Mouse (Mus musculus) midbrain, embryonic 10.5 days (tissue): Measurements from ENCODE around the gene Tenm2. TPM values are rescaled to one million over a fixed set of nuclear protein-coding genes. Genes with fewer than 3 reads are reported as not detected.

Source experiments
- DNase-seq: peaks from one replicate; pipeline ENCODE4 v3.0.0-alpha.2; 2017; ENCODE audit warnings: low spot score
- H3K27ac ChIP-seq: fragments of 300-500 bp; sonication (generic); replicated peaks from 2 replicates; pipeline ENCODE4 v1.5.1; 2016; ENCODE audit warnings: mild to moderate bottlenecking
- H3K27me3 ChIP-seq: fragments of 300-500 bp; sonication (generic); 2 replicates; pipeline ENCODE4 v1.6.1; 2016; ENCODE audit warnings: low read depth, mild to moderate bottlenecking; ENCODE audit not compliant: poor library complexity, severe bottlenecking
- H3K36me3 ChIP-seq: fragments of 300-500 bp; sonication (generic); 2 replicates; pipeline ENCODE4 v1.6.1; 2016; ENCODE audit warnings: mild to moderate bottlenecking, moderate library complexity
- H3K4me1 ChIP-seq: fragments of 300-500 bp; sonication (generic); 2 replicates; pipeline ENCODE4 v1.6.1; 2016
- H3K4me3 ChIP-seq: fragments of 300-500 bp; sonication (generic); 2 replicates; pipeline ENCODE4 v1.5.1; 2016; ENCODE audit warnings: mild to moderate bottlenecking, moderate library complexity
- H3K9me3 ChIP-seq: fragments of 300-500 bp; sonication (generic); replicated peaks from 2 replicates; pipeline ENCODE4 v1.6.1; 2016; ENCODE audit warnings: mild to moderate bottlenecking
- WGBS: fragments of 180-500 bp; shearing (Covaris S2); methylation state at CpG from one replicate; pipeline ENCODE4 v1.1.7; 2016; 5-methylcytosine and 5-hydroxymethylcytosine counted together
- polyA plus RNA-seq: library from polyadenylated mRNA; unstranded; fragments of >200 nt; fragmentation: Nextera tagmentation; extraction: Ambion mirVana; gene quantifications from 2 replicates; pipeline ENCODE4 v1.2.1, GENCODE M21; 2016

Tenm2 gene
- polyA plus RNA-seq, 1 experiment from 2014 or later: 4.2 TPM

GRCm38 (mm10) chr11:36700131-36700530 lies 535.6 kb downstream of the Tenm2 start:
- H3K36me3 ChIP-seq: no peaks in the 10 kb centered on the region
- no peaks in the 10 kb centered on the region for H3K27me3 ChIP-seq
- no peak for DNase-seq
- H3K9me3 ChIP-seq: no peaks in the 10 kb centered on the region
- H3K27ac ChIP-seq: peak overlapping the region; percentile 53; the same call in 1 of the 2 replicates
- no peak overlapping the region for H3K4me3 ChIP-seq
- WGBS: 93% methylated on average over 6 of the region's 6 CpGs
- peaks cover 41% of the 10 kb centered on the region for H3K4me1 ChIP-seq

DNA sequence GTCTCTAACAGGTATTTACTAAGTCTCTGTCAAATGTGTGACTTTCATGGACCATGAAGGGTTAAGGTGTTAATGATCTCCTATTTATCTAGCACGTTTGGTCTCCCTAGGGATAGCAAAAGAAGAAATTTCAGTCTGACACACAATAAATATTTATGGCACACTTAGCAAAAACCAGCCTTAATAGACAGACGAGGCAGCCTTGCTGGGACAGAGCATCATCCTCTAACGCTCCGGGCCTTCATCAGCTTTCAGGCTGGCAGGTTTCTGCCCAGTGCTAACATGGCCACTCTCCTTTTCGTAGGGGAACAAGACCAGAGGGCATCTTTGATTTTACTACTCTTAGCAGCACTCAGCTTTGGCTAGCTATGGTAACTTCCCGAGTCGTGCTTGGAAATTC lies 537.5 kb downstream of the Tenm2 start:
- no peaks in the 10 kb centered on the region for H3K36me3 ChIP-seq
- no peak for DNase-seq
- no peaks in the 10 kb centered on the region for H3K9me3 ChIP-seq
- H3K27me3 ChIP-seq: no peaks in the 10 kb centered on the region
- peaks cover 48% of the 10 kb centered on the region for H3K4me1 ChIP-seq
- H3K27ac ChIP-seq: peak overlapping the region; percentile 87
- WGBS: 75% methylated on average over 7 of the region's 7 CpGs
- H3K4me3 ChIP-seq: no peak overlapping the region

DNA sequence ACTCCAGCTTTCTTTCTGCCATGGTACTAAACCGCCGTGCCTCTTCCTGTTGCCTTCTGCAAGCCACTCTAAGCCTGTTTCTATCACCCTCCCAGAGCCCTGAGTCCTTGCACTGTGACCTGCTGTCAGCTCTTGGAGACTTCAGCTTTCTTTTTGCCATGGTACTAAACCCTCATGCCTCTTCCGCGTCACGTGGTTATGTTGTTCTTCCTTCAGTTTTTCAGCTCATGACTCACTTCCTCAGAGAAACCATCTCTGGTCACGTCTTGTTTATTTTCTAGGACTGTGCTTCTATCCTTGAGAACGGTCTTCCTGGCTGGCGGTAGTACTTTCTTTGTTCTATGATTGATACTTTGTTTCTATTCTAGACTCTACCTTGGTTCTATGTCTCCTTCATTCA lies 537.9 kb downstream of the Tenm2 start:
- 70% methylated on average over 8 of the region's 8 CpGs for WGBS
- Histone ChIP-seq H3K27me3 (no peaks in the 10 kb centered on the region), H3K4me1 (peaks cover 48% of the 10 kb centered on the region), H3K27ac (peak overlapping the region; percentile 87), H3K4me3 (no peak overlapping the region), H3K36me3 (no peaks in the 10 kb centered on the region), H3K9me3 (no peaks in the 10 kb centered on the region)
- no peak for DNase-seq

- H3K4me1 ChIP-seq: peaks cover 48% of the 10 kb centered on the region
- H3K4me3 ChIP-seq: peak overlapping the region; percentile 3; the same call in 1 of the 2 replicates
- H3K27ac ChIP-seq: peak overlapping the region; percentile 87
Observed at GRCm38 (mm10) chr11:36697021-36697639, 538.6 kb downstream of the Tenm2 start.

GRCm38 (mm10) chr11:36694810-36695209 lies 541.0 kb downstream of the Tenm2 start:
- peak overlapping the region; percentile 87 for H3K27ac ChIP-seq
- no peaks in the 10 kb centered on the region for H3K9me3 ChIP-seq
- DNase-seq: no peak
- peaks cover 48% of the 10 kb centered on the region for H3K4me1 ChIP-seq
- no peak overlapping the region for H3K4me3 ChIP-seq
- H3K27me3 ChIP-seq: no peaks in the 10 kb centered on the region
- WGBS: 77% methylated on average over 8 of the region's 8 CpGs
- H3K36me3 ChIP-seq: no peaks in the 10 kb centered on the region

More at GRCm38 (mm10) chr11:36697021-36697639, 538.6 kb downstream of the Tenm2 start:
- H3K9me3 ChIP-seq: no peaks in the 10 kb centered on the region
- no peaks in the 10 kb centered on the region for H3K27me3 ChIP-seq
- 16% methylated on average over 10 of the region's 10 CpGs for WGBS
- DNase-seq: peak; percentile 77
- H3K36me3 ChIP-seq: no peaks in the 10 kb centered on the region

- DNase-seq: no peak
- no peak overlapping the region for H3K27ac ChIP-seq
- H3K4me3 ChIP-seq: no peak overlapping the region
- 80% methylated on average over 3 of the region's 3 CpGs for WGBS
- no peaks in the 10 kb centered on the region for H3K9me3 ChIP-seq
- no peaks in the 10 kb centered on the region for H3K36me3 ChIP-seq
- no peaks in the 10 kb centered on the region for H3K27me3 ChIP-seq
- peaks cover 37% of the 10 kb centered on the region for H3K4me1 ChIP-seq
Observed at GRCm38 (mm10) chr11:36692637-36693036, 543.1 kb downstream of the Tenm2 start.

- H3K27ac ChIP-seq: no peak overlapping the region
- 87% methylated on average over 6 of the region's 6 CpGs for WGBS
- H3K9me3 ChIP-seq: no peaks in the 10 kb centered on the region
- no peak for DNase-seq
- no peaks in the 10 kb centered on the region for H3K27me3 ChIP-seq
- no peak overlapping the region for H3K4me3 ChIP-seq
- H3K36me3 ChIP-seq: no peaks in the 10 kb centered on the region
- peaks cover 30% of the 10 kb centered on the region for H3K4me1 ChIP-seq
Observed at GRCm38 (mm10) chr11:36690826-36691225, 544.9 kb downstream of the Tenm2 start.

- Histone ChIP-seq H3K4me1 (peaks cover 18% of the 10 kb centered on the region), H3K36me3 (no peaks in the 10 kb centered on the region), H3K27me3 (no peaks in the 10 kb centered on the region), H3K27ac (no peak overlapping the region), H3K9me3 (no peaks in the 10 kb centered on the region), H3K4me3 (no peak overlapping the region)
- DNase-seq: no peak
- 84% methylated on average over 6 of the region's 6 CpGs for WGBS
Observed at GRCm38 (mm10) chr11:36686253-36686652, 549.5 kb downstream of the Tenm2 start.

GRCm38 (mm10) chr11:36679361-36679760 lies 556.4 kb downstream of the Tenm2 start:
- no peaks in the 10 kb centered on the region for H3K27me3 ChIP-seq
- no peak for DNase-seq
- H3K9me3 ChIP-seq: no peaks in the 10 kb centered on the region
- no peak overlapping the region for H3K4me3 ChIP-seq
- H3K36me3 ChIP-seq: no peaks in the 10 kb centered on the region
- WGBS: 53% methylated on average over 2 of the region's 2 CpGs
- peaks cover 64% of the 10 kb centered on the region for H3K4me1 ChIP-seq
- H3K27ac ChIP-seq: peak overlapping the region; percentile 92

DNA sequence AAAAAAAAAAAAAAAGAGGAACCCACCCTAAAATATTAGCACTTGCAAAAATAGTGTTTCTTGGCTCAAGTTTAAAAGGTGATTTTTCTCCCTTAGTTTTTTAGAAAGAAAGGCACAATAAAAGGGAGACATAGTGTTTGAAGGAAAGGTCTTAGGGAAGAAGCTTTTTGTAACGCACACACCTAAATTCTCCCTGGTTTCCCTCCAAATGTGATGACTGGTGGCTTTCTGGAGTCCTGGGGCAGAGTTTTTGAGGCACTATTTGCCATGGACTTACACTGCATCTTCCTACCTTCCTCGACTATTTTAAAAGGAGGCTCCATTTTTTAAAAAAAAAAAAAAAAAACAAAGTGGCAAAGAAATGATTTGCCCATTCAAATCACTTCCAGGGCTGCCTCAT lies 557.2 kb downstream of the Tenm2 start:
- Histone ChIP-seq H3K36me3 (no peaks in the 10 kb centered on the region), H3K27me3 (no peaks in the 10 kb centered on the region), H3K9me3 (no peaks in the 10 kb centered on the region), H3K27ac (peak overlapping the region; percentile 92), H3K4me1 (peaks cover 70% of the 10 kb centered on the region), H3K4me3 (peak overlapping the region; percentile 59)
- WGBS: 23% methylated on average over 2 of the region's 2 CpGs
- DNase-seq: no peak

DNA sequence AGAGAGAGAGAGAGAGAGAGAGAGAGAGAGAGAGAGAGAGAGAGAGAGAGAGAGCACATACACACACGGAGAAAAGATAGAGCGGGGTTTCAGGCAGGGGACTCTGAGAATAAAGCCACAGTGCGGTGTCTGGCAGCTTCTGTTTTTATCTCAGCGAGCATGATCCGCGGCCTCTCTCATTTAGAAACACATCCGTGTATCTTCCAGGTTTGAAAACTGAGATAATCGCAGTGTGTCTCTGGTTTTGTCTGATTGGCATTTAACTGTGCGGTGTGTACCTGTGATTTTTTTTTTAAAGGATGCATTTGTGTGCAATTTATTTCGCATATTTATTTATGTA lies 557.7 kb downstream of the Tenm2 start:
- Histone ChIP-seq H3K27ac (peak overlapping the region; percentile 92), H3K9me3 (no peaks in the 10 kb centered on the region), H3K4me1 (peaks cover 70% of the 10 kb centered on the region), H3K27me3 (no peaks in the 10 kb centered on the region), H3K36me3 (no peaks in the 10 kb centered on the region), H3K4me3 (peak overlapping the region; percentile 59)
- WGBS: 9% methylated on average over 10 of the region's 10 CpGs
- DNase-seq: no peak

GRCm38 (mm10) chr11:36677321-36678056 lies 558.3 kb downstream of the Tenm2 start:
- under 1% methylated on average over 23 of the region's 23 CpGs for WGBS
- DNase-seq: peak; percentile 76
- Histone ChIP-seq H3K4me3 (peak overlapping the region; percentile 59), H3K27me3 (no peaks in the 10 kb centered on the region), H3K4me1 (peaks cover 70% of the 10 kb centered on the region), H3K36me3 (no peaks in the 10 kb centered on the region), H3K9me3 (no peaks in the 10 kb centered on the region), H3K27ac (peak overlapping the region; percentile 92)
